Mouse (Mus musculus): ENCODE data around the gene Cdkn1b.

Cdkn1b gene

GRCm38 (mm10) chr6:134928889-134929310, 8.7 kb downstream of the Cdkn1b start:
- no peak for DNase-seq (ENCODE audit: low read depth, low spot score)

- no peak for DNase-seq (ENCODE audit: low read depth, low spot score)
Measured at GRCm38 (mm10) chr6:134929926-134930325, 9.7 kb downstream of the Cdkn1b start.

DNA sequence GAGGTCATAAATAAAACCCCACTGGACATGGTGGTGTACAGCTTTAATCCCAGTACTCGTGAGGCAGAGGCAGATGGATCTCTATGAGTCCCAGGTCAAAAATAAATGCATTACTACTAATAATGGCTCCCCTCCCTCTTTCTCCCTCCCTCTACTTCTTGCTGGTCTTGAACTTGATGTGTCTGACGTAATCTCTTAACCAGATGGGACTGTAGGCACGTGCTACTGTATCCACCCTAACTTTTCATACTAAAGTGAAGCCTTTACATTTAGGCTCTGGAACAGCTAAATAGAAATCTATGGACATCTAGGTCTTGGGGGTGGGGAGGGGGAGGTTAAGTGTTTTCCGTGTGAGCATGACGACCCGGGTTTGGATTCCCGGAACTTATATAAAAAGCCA, 10.2 kb downstream of the Cdkn1b start:
- DNase-seq (ENCODE audit: low read depth, low spot score): no peak

GRCm38 (mm10) chr6:134931146-134931545, 10.9 kb downstream of the Cdkn1b start:
- no peak for DNase-seq (ENCODE audit: low read depth, low spot score)

DNA sequence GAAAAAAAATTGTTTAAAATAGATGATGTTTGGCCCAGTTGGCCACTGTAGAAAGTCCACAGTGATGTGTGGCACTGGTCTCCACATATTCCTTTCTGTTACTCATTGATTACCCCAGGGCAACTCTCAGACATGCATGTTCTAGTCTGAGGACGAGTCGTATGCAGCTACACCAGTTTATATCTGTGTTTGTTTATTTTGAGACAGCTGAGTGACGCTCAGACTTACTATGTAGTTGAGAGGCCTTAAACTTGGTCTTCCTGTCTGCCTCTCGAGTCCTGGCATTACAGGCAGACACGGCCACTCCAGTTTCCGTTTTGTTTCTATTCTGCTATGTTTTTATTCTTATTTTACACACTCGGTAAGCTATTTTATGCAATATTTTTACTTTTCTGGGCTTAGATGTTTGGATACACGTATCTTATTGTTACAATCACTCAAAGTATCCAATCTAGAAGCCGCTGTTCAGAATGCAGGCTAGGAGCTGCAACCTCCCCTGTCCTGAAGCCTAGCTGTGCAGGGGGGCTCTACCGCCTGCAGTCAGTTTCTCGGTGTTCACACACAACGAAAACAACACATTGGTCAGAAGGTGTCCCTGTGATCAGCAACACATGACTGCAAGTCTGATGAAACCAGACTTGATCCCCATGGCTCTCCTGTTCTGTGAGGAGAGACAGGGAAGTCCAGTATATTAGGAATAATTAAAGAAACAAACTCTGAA, 12.4 kb downstream of the Cdkn1b start:
- no peak for DNase-seq (ENCODE audit: low read depth, low spot score)

GRCm38 (mm10) chr6:134933207-134933558, 13.0 kb downstream of the Cdkn1b start:
- no peak for DNase-seq (ENCODE audit: low read depth, low spot score)

DNA sequence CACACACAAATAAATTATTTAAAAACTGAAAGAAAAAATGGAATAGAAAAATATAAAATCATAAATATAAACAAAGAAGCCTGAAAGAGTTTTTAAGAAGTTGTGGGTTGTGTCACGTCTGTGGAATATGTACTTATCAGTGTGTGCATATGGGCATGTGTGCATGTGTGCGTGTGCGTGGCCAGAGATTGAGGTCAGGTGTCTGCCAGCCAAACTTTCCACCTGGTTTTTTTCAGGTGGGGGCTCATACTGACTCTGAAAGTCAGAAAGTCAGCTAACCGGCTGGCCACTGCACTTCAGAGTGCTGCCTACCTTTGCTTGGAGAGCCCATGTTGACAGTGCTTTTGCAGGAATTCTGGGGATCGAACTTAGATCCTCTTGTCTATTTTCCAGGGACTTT, 14.1 kb downstream of the Cdkn1b start:
- DNase-seq (ENCODE audit: low read depth, low spot score): no peak

GRCm38 (mm10) chr6:134939781-134940180, 19.6 kb downstream of the Cdkn1b start:
- DNase-seq (ENCODE audit: low read depth, low spot score): no peak

DNA sequence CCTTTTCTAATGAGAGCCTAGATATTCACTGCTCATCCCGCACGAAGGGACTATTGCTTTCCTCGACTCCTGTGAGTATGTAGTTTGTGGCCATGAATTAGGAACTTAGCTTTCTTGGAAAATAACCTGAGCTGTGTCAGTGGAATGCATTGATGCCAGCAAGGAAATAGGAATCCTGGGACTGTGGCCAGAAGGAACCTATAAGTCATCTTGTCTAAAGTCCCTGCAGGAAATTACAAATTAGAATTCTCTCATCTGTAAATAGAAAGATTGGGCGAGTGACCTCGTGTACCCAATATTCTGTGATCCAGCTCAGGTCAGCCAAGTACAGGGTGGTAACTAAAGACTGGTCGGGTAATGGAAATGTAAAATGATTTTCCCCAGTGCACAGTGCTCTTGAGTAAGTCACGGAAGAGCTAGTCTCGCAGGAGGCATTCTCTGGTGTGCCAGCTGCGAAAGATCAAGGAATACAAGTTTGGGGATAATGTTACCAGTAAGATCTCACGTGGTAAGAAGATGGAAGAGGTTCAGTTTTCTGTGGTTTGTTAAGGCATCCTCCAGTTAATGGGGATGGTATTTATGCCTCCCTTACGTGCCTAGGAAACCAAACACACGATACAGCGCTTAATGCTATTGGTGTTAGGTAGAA, 23.7 kb downstream of the Cdkn1b start:
- DNase-seq (ENCODE audit: low read depth, low spot score): no peak

DNA sequence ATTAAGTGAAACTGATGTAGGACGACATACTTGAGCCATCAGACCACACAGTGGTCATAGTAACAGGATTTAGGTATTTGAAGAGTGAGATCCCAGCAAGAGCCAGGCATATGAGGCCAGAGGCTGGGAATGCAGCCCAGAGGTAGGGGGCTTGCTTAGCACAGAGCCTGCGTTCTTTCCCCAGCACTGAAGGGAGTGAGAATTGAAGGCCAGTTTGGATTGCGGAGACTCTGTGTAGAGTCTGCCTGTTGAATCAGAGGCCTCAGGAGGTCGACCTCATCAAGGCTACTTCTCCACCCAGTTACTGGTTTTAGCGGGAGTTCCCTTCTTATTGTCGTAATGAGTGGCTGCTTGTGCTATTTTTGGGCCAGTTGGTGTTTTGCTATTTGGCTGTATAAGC, 25.9 kb downstream of the Cdkn1b start:
- DNase-seq (ENCODE audit: low read depth, low spot score): no peak

DNA sequence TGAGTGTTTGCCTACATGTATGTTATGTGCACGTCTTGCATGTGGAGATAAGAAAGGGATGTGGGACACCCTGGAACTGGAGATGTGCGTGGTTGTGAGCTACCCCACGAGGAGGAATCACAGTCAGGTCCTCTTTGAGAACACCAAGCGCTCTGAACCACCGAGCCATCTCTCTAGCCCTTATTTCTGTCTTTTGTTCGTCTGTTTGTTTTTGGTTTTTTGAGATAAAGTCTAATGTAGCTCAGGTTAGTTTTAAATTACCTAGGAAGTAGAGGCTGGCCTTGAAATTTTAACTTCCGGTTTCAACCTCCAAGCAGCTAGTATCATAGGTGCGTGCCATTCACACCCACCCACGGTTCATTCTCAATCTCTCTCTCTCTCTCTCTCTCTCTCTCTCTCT, 26.7 kb downstream of the Cdkn1b start:
- DNase-seq (ENCODE audit: low read depth, low spot score): no peak

DNA sequence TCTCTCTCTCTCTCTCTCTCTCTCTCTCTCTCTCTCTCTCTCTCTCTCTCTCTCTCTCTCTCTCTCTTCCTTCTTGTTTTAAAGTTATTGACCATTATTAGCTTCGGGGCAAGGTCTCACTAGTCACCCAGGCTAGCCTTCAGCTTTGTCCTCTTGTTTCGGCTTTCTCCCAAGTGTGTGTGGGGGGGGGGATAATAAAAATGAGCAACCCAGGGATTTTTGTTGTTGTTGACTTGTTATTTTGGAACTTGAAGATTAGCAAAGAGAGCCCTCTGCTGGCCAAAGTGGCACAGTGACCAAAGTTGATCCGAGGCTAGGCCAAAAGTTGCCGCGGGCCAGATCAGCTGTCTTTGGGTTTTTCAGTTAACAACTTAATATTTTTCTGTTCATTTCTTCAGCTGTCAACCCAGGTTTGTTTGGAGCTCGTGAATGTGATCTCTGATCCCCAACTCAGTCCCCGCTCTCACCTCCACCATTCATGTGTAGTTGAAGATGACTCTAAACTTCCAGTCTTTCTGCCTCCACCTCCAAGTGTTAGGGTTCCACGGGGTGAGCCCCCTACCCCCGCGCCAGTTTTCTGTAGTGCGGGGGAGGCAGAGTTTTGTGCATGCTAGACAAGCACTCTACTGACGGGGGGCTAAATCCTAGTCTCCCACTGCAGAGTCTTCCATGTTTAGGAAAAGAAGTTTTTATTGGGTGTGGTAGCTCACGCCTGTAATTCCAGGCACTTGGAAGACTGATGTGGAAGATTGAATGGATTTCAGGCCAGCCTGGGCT, 27.3 kb downstream of the Cdkn1b start:
- DNase-seq (ENCODE audit: low read depth, low spot score): no peak

GRCm38 (mm10) chr6:134948522-134949061, 28.4 kb downstream of the Cdkn1b start:
- no peak for DNase-seq (ENCODE audit: low read depth, low spot score)

DNA sequence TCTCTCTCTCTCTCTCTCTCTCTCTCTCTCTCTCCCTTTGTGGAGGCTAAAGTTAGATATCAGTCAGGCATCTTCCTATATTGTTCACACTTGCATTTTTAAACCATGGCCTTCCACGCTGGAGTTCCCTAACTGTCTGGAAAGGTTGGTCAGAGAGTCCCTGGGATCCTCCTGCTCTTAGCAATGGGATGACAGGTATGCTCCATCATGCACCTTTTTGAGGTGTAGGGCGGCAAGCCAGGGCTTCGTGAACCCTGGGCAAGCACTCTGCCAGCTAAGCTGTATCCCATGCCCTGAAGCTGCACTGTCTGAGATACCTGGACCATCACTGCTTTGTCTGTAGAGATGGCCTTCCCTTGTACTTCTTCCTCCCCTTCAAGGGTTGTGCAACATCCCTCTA, 29.0 kb downstream of the Cdkn1b start:
- DNase-seq (ENCODE audit: low read depth, low spot score): no peak

DNA sequence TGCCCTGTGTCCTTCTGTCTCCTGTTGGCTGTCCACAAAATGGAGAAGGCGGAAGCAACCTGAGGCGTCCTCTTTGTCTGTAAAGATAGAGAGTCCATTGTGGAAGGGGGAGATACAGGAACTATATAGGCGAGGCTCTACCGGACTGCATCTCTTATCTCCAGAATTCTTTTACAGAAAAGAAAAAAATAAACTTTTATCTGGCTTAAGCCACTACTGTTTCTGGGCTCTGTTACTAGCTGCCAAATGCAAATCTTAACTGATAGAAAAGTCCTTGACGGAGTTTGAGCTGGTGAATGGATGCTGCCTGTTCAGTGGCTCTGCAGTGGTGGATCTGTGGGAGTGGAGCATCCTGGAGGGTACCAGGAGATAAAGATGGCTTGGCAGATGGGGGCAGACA, 31.2 kb downstream of the Cdkn1b start:
- no peak for DNase-seq (ENCODE audit: low read depth, low spot score)

GRCm38 (mm10) chr6:134953976-134954375, 33.8 kb downstream of the Cdkn1b start:
- DNase-seq (ENCODE audit: low read depth, low spot score): no peak

DNA sequence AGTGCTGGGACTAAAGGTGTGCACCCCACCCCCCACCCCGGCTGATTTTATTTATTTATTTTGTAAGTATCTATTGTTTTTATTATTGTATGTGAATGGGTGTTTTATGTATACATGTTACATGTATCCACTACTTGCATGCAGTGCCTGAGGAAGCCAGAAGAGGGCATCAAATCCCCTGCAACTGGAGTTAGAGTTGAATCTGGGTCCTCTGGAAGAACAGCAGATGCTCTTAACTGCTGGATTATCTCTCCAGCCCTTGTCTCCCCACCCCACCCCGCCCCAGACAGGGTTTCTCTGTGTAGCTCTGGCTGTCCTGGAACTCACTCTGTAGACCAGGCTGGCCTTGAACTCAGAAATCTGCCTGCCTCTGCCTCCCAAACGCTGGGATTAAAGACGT, 36.2 kb downstream of the Cdkn1b start:
- DNase-seq (ENCODE audit: low read depth, low spot score): no peak

- no peak for DNase-seq (ENCODE audit: low read depth, low spot score)
Measured at GRCm38 (mm10) chr6:134961286-134961685, 41.1 kb downstream of the Cdkn1b start.

- no peak for DNase-seq (ENCODE audit: low read depth, low spot score)
Measured at GRCm38 (mm10) chr6:134961858-134962517, 41.8 kb downstream of the Cdkn1b start.

GRCm38 (mm10) chr6:134962518-134962893, 42.3 kb downstream of the Cdkn1b start:
- DNase-seq (ENCODE audit: low read depth, low spot score): no peak

GRCm38 (mm10) chr6:134963910-134964309, 43.7 kb downstream of the Cdkn1b start:
- no peak for DNase-seq (ENCODE audit: low read depth, low spot score)

- DNase-seq (ENCODE audit: low read depth, low spot score): no peak
Measured at GRCm38 (mm10) chr6:134966681-134967080, 46.5 kb downstream of the Cdkn1b start.

All from brain, embryonic 18.5 days (tissue).